Mouse (Mus musculus) inflammation-experienced regulatory T-cells, adult 16 weeks (primary cell): Measurements from ENCODE around the gene 3110082I17Rik. TPM values are rescaled to one million over a fixed set of nuclear protein-coding genes. Genes with fewer than 3 reads are reported as not detected.

ENCODE experiments used
- polyA plus RNA-seq: library from polyadenylated mRNA; unstranded; fragments of 100-300 nt; shearing (Covaris generic); gene quantifications from one replicate; pipeline ENCODE4 v1.2.1, GENCODE M21; 2017

Gene 3110082I17Rik
- polyA plus RNA-seq: 7.1 TPM

DNA sequence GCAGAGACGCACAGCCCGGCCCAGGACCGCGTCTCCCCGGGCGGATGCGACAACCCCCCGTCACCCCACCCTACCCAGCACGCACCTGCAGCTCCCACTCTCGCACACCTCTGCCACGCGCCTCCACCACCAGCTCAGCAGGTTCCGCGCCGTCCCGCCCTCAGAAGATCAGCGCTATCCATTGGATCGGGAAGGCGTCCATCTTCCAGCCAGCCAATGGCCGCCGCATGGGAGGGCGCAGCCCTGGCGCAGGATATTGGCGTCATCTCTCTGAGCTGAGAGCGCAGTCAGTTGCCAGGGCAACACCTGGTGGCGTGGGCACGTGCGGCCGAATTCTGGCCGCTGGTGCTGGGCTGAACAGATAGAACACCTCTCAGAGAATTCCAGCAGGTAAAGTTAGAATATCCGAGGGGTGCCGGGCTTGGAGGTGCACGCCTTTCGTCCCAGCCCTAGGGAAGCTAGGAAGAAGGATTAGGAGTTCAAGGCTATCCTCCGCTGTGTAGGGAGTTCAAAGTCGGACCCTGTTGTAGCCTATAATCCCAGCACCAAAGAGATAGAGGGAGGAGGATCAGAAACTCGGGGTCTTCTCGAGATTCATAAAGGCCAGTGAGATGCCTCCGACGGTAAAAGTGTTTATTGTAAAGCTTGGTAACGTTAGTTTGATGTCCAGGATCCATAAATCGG lies at the start of gene 3110082I17Rik:
Gene 3110082I17Rik, minus strand, starts transcription at position 144 of the 684 bp plus-strand sequence.

DNA sequence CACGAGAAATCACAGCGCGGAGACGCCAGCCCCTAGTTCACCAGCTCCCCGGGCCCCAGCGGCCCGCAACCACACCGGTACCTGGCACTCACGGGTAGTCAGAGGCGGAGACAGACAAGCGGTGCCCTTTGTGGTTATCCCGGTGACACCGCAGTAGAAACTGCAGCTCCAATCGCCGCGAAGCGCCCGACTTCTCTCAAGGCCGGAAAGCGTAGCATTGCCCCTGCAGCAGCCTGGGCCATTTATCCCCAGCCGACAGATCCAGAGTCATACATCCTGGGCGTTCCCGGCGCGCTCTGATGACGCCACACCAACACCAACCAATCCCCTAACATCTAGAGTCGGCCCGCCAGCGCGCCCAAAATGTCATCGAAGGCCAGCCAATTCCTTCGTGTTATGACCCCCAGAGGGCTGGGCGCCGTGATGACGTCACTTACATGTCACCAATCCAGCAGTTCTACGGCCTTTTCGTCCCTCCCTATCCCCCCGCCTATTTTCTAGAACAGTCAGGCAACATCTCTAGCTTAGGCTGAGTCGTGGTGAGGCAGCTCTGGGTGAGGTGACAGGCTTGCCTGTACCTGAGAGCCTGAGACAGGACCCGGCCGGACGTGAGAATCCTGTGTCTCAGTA lies 24.0 kb upstream of the 3110082I17Rik start, which contains the start of gene Zfand2a:
Gene Zfand2a, minus strand, starts transcription at position 365 of the 630 bp plus-strand sequence.

DNA sequence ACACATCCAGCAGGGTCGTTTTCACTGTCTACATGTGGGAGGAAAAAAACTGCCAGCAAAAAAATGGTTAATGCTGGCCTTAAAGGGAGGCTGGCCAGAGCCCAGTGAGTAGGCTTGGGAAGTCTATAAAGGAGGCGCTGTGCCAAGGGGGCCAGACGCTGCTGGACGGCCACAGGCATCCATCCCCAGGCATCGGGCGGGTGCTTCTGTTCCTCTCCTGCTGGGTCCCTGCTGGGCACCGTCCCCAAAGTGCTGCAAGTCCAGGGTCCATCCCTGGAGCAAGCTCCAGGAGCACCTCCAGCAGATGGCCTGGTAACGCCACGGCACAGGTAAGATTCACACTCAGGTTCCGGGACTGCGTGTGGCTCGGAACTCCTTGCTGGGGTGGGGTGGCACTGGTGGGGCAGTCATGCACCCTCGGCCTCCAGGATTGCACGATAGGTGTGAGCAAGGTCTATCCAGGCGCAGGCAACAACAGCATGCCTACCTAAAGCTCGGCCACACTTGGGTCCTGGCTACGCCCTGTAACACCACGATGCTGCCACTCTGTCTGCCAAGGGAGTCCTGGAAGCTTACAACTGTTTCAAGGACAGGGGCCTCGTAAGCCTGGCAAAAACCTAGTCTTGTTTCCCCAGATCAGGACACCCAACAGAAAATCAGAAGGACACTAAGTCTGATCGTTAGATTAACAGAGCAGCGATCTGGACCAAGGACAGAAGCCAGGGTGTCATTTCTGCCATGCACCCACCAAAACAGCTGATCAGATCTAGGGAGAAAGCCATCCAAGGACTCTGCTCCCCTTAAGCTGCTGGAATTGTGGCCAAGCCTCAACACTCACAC lies 37.1 kb downstream of the 3110082I17Rik start, which contains the start of gene Gper1:
Gene Gper1, plus strand, starts transcription at position 126 of the 840 bp plus-strand sequence.

DNA sequence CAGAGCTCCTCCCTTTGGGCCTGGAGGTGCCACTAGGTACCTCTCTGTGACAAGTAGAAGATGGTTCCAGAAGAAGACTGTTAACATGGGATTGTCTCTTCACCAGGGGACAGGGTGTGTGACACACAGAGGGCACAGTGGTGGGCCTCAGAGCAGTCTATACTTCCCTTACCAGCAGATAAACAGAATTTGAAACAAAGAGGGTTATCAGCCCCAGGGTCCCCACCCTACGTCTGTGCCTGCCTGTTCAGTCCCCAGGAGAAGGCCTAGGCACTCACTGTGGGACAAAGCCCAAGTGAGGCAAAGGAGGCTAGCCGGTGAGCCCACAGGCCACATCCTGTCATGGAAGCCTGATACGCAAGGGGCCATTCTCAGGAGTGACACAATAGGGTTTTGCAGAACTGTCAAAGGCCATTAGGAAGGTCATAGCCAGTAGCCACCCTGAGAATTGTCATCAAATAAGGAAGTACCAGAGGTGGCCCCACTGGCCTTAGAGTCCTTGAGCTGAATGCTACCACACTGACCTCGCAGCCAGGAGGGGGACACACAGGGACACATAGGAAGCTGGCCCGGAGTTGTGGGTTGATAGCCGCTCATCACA lies 55.4 kb downstream of the 3110082I17Rik start, which contains the start of gene C130050O18Rik:
Gene C130050O18Rik, plus strand, starts transcription at position 480 of the 601 bp plus-strand sequence.

DNA sequence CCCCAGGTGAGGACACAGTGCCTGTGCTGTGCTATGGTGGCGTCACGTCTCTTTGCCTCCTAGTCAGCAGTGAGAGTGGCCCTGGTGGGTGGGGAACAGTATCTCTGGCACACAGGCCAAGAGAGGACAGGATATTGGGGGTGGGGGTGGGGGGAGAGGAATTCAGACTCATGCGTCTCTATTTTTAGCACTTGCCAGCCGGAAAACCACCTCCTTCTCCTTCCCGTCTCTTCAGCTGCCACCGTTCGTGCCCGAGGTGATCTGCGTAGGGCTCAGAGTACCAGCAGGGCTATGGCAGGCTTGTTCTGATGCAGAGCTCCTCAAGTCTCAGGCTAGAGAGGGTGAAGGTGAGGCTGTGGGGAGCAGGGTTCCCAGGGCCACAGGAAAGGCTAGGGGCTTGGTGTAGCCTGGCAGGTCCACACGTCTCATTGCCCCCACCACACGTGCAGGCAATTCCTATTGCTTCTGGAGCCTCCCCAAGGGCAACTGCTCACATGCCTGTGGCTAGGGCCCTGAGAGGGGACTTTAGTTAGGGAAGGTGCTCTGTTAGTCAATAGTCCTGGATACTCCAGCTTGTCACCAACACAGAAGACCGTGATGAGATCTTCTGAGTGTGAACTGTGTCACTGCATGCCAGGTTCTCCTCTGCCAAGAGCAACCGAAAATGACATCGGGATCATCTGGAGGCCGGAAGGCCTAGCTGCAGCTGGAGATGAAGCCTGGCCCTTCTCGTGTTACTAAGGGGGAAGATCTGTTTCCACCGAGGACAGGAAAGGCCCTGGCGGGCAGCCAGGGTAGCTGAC lies 82.7 kb downstream of the 3110082I17Rik start, which contains the start of gene Gpr146:
Gene Gpr146, plus strand, starts transcription at position 230 of the 803 bp plus-strand sequence.

DNA sequence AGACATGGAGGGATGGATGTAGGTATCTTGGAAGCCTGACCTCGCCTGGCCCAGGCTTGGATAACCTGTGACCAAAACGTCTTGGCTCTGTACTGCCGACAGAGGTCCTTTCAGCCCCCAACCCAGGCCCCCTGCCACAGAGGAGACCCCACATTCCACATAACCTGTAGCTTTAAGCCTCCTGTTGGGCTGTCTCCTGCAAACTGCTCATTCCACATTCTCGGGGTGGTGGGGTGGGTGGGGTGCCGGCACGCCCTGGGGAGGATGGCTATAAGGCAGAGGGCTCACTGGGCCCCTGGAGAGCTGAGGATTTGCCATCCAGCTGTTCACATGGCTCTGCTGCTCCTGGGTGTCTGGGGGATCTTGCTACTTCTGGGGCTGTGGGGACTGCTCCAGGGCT lies 108.0 kb downstream of the 3110082I17Rik start, which contains the start of gene Cyp2w1:
Gene Cyp2w1, plus strand, starts transcription at position 301 of the 400 bp plus-strand sequence.

DNA sequence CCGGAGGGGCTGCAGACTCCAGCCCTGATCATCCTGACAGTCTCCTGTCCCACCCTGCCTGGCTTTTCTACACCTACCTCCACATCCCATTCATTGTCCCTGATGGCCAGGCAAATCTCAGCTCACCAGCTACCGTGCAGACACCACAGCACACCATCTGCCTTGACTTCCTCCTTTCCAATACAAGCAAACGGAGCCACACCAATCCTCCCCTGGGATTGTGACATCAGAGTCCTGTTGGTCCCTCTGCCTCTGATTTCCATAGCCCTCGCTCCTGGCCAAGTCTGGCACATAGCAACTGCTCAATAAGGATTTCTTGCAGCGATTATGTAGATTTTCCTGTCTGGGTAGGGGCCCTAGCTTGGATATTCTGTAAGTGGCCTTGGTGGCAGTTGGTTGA lies 109.2 kb downstream of the 3110082I17Rik start, which contains the start of gene Cox19:
Gene Cox19, minus strand, starts transcription at position 285 of the 400 bp plus-strand sequence.

DNA sequence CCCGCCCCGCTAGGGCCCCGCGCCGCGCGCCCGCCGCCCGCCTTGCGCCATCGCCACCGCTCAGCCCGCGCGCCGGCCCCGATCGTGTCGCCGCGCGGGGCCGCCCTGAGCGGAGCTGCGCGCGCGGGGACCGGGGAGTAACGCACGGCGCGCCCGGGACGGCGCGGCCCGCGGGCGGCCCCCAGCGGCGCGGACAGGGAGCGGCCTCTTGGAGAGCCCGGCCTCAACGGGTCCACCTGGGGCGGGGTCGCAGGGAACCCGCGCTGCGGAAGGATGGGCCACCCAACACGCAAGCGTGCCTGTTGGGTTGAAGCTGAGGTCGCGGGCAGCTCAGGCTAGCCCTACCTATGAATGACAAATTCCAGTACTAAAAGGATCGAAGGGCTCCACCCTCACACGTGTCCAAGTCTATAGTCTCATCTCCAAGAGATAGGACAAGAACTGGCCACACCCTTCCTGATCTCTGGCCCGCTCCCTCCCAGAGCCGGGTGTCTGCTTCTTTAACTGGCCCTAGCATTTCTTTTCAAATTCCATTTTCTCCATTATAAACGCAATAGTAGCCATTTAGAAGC lies 134.8 kb downstream of the 3110082I17Rik start, which contains the start of gene Adap1:
Gene Adap1, minus strand, starts transcription at position 228 of the 572 bp plus-strand sequence.

Other genes starting within 250 kb of the 3110082I17Rik start
- gene Get4, start 208.2 kb downstream of the 3110082I17Rik start, polyA plus RNA-seq: 14.8 TPM
- gene Adap1, start 134.9 kb downstream of the 3110082I17Rik start, polyA plus RNA-seq: 2.8 TPM
- gene Cox19, start 109.1 kb downstream of the 3110082I17Rik start, polyA plus RNA-seq: 50.5 TPM
- gene Cyp2w1, start 107.9 kb downstream of the 3110082I17Rik start, polyA plus RNA-seq: not detected
- gene Gpr146, start 82.8 kb downstream of the 3110082I17Rik start, polyA plus RNA-seq: 9.2 TPM
- 0.18 TPM for gene C130050O18Rik, start 55.2 kb downstream of the 3110082I17Rik start, polyA plus RNA-seq
- not detected for gene Gper1, start 37.4 kb downstream of the 3110082I17Rik start, polyA plus RNA-seq
- gene Zfand2a, start 24.0 kb upstream of the 3110082I17Rik start, polyA plus RNA-seq: 17.2 TPM
- gene Uncx, start 83.0 kb upstream of the 3110082I17Rik start, polyA plus RNA-seq: not detected